Mouse (Mus musculus): ENCODE results near the gene Wiz.
A peak's percentile ranks its signal among the peaks of the same experiment; 100 is the strongest.

The Wiz gene

DNA sequence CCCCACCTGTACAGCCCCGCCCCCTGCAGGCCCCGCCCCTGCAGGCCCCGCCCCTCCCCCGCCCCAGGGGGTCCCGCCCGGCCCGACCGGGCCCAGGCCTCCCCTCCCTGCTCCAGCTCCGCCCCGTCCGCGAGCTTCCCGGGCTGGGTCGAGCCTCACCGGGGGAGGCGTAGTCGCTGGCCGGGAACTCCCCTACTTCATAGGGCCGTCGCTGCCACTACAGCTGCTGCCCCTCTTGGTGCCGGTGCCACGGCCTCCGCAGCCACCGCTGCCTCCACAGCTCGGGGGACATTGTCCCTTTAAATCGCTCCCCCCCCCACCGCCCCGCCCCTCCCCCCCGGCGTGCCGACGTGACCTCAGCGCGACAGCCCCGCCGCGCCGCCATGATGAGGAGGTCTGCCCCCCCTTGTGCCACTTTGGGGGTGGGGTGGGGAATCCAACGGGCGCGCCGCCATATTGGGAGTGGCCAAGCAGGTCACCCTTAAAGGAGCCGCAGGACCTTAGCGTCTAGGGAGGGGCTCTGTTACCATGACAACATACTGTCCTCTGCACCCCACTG lies at the start of gene Wiz:
Gene Wiz, minus strand, starts transcription at position 339 of the 559 bp plus-strand sequence.
- DNase-seq: peak; percentile 97

DNA sequence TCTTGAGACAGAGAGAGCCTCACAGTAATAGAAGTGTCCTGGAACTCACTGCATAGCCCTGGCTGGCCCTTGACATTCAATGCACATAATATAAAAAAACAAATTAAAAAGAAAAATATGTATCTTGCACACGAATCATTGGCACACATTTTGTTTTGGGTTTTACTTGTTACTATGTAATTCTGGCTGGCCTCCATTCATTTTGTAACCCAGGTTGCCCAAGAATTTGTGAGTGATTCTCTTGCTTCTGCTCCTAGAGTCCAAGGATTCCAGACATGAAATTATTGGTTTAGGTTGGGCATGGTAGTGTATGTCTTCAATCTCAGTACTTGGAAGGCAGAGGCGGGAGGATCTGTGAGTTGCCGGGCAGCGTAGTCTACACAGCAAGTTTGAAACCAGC lies 47.9 kb upstream of the Wiz start:
- no peak for DNase-seq

DNA sequence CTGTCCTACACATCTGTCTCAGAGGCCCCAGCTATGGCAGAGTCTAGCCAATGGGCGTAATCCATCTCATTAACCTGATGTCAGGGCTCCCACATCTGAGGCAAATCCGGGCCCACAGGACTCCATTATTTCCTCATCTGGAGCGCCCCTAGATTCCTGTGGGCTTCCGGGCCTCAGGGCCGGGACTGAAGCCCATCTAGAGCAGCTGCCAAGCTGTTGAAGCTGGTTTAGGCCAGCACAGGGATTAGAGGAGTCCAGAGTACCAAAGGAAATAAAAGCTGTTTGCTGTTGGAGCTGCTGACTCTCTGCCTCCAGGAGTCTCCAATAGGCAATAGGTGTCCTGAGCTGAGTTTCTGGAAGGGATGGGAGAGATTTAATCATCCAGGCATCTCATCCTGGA lies 45.9 kb upstream of the Wiz start:
- no peak for DNase-seq

DNA sequence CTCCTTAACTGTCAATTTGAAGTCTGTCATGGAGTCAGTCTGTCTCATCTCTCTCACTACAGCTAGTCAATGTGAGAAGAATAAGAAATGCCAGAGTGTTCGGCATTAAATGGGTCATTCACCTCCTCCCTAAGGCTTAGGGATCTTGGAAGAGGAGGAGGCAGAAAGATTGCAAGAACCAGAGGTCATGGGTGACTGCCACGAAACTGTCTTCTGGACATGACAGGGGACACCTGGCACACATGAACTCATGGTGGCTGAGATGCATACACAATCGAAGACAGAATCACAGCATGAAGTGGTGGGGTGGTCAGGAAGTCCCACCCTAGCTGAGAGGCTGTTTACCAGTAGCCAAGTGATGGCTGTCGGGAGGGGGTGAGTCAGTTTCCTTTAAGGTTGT lies 45.1 kb upstream of the Wiz start:
- DNase-seq: peak; percentile 53

DNA sequence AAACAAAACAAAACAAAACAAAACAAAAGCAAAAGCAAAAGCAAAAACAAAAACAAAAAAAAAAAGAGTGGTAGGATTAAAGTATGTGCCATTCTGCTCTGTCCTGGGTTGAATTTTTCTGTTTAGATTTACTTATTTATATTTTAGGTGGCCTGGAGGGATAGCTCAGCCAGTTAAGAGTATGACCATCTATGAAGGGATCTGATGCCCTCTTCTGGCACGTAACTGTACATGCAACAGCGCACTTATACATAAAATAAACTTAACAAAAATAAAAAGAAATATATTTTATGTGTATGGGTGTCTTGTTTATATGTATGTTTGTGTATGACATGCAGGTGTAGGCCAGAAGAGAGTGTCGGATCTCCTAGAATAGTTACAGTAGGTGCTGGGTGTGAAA lies 42.7 kb upstream of the Wiz start:
- peak; percentile 35 for DNase-seq

DNA sequence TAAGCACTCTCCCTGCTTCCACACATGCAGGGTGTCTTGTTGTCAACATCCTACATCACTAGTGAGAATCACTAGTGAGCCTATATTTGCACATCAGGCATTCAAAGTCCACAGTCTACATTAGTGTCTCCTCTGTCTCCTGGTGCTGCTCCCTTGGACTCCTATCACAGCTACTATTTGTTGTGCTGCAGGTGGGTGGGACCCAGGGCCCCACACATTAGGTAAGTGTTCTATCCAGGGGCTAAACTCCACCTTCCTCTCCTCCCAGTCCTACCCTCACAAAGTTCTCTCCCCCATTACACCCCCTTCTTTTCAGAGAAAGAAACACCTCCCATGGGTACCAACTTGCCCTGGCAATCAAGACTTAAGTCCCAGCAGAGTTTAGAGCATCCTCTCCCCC lies 37.4 kb upstream of the Wiz start:
- DNase-seq: no peak

DNA sequence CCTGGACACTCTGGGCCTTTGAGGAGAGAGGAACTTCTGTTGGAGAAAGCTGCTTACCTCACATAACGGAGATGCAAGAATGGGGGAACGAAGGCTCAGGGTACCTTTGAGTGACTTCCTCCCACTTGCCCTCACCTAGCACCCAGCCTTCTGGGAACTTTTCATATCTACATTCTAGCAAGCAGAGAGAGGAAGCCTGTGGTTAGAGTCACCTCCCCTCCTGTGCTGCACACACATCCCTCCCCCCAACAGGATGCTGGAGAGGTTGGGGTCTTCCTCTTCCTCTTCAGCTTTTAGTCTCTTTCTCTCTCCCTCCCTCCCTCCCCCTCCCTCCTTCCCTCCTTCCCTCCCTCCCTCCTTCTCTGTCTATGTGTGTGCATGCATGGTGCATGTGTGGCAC lies 34.8 kb upstream of the Wiz start, which contains the start of gene Pglyrp2:
Gene Pglyrp2, minus strand, starts transcription at position 134 of the 400 bp plus-strand sequence.
- DNase-seq: peak; percentile 25

DNA sequence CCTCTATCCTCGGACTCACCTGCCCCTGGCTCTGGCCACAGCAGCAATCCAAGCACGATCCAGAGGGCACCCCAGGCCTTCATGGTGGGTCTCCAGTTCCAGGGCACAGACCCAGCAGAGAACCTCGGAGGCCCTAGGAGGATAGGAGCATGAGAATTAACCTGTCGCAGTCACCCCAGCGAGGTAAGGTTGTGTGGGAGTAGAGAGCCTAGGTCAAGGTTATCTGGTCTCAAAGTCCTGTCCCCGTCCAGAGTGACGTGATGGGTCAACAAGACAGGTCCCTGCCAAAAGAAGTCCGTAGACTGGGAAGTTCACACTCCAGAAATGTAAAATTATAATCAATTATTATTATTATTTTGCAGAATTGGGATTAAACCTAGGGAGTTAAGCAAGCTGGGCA lies 31.5 kb upstream of the Wiz start:
- no peak for DNase-seq

DNA sequence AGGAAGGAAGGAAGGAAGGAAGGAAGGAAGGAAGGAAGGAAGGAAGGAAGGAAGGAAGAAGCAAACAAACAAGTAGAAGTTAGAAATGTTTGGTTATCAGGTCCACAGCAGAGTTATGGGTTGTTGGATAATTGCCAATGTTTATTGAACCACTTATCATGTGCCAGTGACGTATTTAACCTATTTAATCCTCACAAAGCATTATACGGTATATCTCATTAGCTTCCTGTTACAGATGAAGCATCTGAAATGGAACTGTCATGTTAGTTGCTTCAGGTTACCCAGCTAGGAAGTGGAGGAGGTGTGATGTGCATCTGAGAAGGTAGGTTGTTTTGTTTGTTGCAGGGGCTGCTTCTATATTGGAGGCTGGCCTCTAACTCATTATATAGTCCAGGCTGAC lies 30.8 kb upstream of the Wiz start:
- no peak for DNase-seq

DNA sequence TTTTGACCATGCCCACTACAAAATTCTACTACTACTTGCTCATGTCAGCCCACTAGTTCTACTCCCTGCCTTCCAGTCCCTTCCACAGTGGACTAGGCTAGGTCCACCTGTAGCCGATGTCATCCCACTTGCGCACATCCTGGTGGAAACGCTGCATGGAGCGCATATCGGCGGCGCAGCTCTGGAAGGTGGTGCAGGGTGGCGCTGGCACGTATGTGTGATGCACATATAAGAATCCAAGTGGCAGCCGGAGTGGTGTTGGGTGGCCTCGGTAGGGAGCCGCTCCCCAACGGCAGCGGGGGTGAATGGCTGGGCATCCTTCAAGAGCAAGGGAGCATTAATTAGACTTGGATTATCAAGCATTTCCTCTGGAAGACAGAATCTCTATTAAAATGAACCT lies 27.5 kb upstream of the Wiz start:
- no peak for DNase-seq

DNA sequence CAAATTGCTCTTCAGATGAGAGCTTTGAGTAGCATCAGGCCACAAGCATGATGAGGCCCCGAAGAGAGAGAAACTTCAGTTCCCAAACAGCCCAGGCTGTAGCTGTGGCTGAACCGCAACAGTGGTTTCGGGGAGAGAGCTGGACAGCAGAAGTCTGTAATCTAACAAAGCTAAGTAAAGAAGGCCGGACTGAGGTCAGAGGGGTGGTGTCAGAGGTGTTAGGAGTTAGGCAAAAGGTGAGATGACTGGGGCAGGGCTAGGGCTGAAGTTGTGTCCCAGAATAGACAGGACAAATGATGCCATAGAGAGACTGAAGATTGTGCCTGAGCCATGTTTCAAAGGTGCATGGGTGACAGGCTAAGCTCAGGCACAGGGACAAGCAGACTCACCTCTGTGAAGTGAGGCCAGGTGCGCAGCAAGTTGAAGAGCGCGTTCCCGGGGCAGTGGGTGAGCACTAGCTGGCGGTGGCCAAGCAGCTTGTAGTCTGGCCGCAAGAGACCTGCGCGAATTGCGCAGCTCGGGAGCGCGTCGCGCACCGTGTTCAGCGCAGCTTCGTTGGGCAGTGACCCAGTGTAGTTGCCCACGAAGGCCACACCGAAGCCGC lies 26.3 kb upstream of the Wiz start:
- DNase-seq: no peak

DNA sequence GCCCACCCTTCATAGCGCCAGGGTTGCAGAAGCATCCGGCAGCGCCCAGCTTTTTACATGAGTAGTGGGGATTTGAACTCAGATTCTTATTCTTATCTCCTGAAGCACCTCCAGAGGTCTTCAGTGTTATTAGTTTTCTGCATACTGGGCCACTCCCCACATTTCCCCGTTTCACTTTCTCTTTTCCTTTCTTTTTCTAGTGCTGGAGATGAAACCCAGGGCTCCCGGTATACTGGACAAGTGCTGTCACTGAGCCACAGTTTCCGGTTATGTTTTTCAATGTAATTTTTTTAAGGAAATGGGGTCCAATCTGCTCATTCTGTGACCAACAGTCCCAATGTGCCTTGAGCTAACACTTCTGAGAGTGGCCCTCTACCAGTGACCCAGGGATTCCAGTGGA lies 22.7 kb upstream of the Wiz start:
- no peak for DNase-seq

DNA sequence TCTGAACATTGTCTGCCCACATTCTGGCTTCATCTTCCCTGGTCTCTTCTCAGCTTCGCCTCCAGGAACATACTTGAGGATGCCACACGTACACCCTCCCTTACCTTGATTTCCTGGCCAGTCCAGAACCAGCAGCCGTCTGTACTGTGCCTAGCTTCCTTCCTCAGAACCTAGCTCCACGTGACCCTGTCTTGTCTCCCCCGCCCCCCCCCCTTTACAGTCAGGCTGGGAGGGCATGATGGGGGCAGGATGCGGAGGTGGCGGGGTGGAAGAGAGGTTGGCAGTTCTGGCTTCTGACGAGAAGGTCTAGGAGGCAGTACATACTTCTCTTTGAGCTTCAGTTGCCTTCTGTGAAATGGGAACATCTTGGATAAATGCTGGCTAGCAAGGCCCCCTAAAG lies 14.2 kb upstream of the Wiz start, which contains the start of gene Rasal3:
Gene Rasal3, minus strand, starts transcription at position 167 of the 400 bp plus-strand sequence.
- DNase-seq: peak; percentile 26

DNA sequence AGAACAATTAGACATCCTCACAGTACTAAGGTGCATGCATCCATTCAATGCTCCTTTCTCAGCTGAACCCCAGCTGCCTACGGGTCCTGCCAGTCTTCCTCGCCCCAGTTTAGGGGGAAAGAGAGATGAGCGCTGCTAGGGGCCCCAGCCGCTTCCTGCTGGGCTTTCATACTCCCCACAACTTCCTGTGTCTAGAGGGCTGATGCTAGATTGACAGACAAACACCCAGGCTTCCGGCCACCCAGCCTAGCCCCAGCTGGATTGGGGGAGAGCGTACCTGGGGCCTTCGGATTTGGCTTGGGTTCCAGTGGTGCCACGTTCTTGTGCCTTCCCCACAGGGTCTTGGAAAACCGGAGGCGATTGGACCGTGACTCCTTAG lies 13.5 kb upstream of the Wiz start:
- DNase-seq: peak; percentile 30

DNA sequence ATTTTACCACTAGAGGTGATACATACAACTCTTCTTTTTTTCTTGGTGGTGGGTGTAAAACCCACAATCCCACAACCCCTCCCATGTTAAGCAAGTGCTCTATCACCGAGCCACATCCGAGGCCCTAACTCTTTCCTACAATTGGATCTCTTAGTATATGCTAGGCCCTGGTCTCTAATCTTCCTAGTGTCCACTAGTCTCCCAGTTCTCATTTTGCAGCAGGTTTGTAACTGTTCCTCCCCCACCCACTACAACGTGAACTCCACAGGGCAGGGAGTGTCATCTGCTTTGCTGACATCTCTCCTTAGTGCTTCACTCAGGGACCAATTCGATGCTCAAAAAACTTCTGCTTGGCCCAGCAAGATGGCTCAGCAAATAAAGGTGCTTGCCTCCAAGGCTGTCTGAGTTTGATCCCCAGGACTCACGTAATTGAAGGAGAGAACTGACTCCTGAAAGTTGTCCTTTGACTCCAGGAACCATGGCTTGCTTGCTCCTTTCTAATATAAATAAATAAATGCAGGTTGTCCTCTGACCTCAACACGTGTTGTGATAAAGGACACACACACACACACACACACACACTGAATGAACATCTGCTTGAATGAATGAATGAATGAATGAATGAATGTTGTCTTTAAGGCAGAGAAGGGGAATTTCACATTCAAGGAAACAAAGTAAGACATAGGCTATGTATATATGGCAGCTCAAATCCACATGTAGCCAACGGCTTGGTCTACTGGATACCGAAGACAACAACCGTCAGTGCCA lies 13.0 kb upstream of the Wiz start:
- no peak for DNase-seq

DNA sequence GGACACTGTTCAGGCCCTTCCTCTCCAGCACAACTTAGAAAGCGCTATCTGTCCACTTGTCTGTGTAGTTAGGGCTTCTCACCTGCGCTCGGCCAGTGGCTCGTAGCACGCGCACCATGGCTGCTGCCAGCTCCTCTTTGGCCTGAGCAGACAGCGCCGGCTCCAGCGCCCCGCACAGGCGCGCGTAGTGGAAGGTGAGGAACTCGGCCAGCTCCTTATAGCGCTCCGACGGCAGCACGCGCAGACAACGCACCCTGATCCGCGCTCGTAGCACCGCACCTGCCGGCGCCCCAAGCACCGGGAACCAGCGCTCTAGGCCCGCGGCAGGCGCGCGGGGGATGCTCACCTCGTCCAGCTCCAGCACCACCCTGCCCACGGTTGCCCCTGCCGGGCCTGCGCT lies 7.0 kb upstream of the Wiz start:
- no peak for DNase-seq

DNA sequence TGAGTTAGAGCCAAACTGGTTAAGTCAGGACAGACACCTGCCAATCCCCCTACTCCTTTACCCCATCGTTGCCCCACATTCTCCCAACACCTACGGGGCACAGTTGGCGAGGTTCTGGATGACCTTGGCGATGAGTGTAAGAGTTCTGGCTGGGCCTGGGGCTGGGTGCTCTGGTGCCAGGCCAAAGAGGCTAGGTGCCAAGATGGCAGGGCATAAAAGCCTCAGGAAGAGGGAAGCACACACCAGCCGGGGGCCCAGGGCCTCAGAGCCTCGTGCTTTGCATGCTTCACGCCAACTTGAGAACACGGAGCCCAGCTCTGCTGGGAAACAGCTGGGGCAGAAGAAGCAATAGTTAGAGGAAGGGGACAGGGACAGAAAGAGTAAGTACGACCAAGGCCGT lies 4.7 kb upstream of the Wiz start:
- DNase-seq: no peak

DNA sequence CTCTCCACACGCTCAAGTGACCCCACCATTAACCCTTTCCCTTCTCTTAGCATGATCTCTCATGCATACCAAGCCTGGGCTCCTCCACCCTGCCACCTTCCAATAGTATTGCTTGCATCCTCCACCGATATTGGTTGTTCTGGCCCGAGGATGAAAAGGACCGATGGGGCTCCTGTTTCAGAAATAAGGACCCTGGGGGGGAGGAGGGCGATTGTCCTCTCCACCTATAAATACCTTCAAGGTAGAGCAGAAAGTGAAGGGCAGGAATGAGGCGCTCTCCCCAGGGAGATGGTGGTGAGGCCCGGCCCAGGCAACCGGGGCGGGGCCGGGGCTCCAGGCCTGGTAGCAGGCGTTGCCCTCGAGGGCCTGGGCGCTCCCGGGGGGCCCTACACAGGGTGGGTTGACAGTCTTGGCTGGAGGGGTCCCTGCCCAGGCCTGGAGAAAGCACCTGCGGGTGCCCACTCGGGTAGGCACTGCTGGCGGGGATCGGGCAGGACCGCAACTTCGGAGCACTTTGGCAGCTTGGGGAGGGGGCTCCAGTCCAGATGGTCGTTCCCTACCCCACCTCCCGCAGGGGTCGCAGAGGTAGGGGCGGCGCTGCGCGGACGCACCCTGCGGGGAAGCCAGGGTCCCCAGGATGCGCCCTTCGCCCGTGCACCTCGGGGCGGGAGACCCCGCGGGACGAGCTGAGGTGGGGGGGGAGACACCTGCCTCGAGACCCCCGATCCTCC lies 704 bp downstream of the Wiz start:
- peak; percentile 26 for DNase-seq

DNA sequence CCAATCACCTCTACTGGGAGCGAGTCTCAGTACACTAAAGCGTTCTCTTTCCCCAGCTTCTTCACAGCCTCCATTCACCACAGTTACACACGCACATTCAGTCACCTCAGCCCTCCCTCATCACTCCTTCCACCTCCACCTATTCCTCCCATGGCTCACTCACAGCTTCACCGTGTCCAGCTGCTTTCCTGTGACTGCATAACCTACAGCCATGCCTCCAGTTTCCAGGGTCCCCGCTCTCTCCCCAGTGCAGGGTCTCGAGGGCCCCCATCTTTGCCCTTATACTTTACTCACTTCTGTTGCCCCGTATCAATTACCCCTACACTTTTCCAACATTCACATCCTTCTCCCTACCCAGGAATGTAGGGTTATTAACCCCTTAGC lies 1.3 kb downstream of the Wiz start:
- no peak for DNase-seq

DNA sequence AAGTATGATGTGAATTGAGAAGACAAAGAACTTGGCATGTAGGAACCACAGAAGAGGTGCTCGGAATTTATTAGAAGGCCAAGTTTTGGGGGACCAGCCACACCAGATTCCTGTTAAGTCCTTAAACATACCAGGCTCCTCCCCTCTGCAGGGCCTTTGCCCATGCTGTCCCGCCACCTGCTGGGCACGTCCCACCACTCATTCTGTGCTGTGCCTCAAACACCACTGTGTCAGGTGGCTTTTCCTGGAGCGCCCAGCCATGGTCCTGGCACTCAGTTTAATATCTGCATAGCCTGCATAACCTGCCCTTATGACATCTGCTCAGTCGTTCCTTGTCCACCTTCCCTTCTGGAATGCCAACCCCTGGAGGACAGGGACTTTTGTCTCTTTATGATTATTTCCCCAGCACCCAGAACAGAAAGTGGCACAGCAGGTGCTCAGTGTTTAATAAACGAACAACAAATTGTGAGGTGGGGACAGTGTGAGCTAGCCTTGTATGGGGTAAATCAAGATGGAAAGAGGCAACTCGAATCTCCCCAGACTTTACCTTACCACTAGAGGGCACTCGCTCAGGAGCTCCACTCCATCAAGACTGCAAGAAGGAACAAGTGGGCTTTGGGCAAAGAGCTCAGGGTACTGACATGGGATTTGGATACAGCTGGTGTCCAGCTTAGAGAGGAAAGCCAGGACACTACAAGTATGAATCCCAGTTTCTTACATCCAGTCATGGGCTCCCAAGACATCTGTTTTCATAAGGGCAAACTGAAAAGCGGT lies 2.4 kb downstream of the Wiz start:
- peak; percentile 76 for DNase-seq

DNA sequence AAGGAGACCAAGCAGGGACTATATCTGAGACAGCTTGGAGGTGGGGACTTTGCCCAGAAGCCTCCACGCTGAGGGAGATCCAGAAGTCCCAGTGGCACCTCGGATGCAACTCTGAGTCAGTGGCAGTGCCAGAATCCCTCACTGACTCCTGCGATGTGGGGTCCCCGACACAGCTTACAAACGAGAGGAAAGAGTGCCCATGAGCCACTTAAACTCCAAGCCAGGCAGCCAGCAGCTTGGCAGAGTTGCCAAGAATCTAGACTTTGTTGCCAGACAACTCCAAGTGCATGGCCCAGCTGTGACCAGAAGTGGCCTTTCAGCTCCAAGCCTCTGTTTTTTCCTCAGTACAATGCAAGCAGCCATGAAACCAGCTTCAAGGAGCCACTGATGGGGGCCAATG lies 5.6 kb downstream of the Wiz start:
- no peak for DNase-seq

DNA sequence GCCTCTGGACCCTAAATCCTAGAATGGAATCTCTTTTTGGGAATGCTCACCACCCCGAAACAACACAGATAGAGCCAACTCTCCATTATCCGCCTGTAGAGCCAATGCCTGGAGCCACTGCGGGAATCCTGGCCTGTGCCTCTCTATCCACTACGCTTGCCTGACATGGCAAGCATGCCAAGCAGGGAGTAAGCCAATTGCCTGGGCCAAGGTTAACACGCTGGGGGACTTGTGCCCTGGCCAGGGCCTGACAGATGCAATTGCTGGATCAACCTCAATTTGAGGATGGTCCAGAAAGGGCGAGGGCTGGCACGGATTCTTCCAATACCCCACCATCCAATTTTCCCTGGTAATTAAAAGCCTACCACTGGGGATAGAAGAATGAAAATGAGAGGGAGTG lies 6.7 kb downstream of the Wiz start:
- no peak for DNase-seq

DNA sequence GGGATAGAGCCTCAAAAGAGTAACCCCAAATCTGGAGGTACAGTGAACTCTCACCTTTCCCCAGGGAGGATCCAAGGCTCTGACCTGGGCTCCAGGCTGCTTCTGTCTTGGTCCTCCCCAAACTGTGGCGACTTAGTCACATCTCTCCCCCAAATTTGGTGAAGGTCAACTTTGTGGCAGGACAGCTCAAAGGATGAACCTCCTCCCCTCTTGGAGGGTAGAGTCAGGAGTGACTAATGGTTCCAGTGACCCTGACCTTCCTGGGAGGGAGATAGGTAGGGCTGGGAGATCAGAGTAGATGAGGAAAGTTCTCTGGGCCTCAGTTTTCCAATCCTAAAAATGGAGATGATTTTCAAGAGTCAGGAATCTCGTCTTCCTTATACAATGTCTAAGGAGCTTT lies 10.5 kb downstream of the Wiz start:
- DNase-seq: no peak
